Mouse (Mus musculus) lung, embryonic 15.5 days (tissue): ENCODE results near the gene Mrpl37. TPM values are rescaled to one million over a fixed set of nuclear protein-coding genes. Genes with fewer than 3 reads are reported as not detected.
"Not testable (repeated sequence)": the region's sequence is repeated elsewhere in the genome, so short reads cannot be mapped to it uniquely, and the experiment has no call there.

Experiments
- ATAC-seq: fragments of 200-750 bp; cut with Nextera tagmentation; 2 replicates; pipeline ENCODE4 v1.8.0; 2017; ENCODE audit warnings: moderate number of reproducible peaks, borderline replicate concordance; ENCODE audit not compliant: low FRiP score, low TSS enrichment; ENCODE audit errors: extremely low read depth
- H3K27ac ChIP-seq: fragments of 300-500 bp; sonication (generic); 2 replicates; pipeline ENCODE4 v1.5.1; 2015; ENCODE audit warnings: moderate library complexity, mild to moderate bottlenecking, inconsistent platforms
- H3K27me3 ChIP-seq: fragments of 300-500 bp; sonication (generic); 2 replicates; pipeline ENCODE4 v1.6.1; 2015; ENCODE audit warnings: inconsistent platforms
- H3K36me3 ChIP-seq: fragments of 300-500 bp; sonication (generic); 2 replicates; pipeline ENCODE4 v1.6.1; 2015; ENCODE audit warnings: inconsistent platforms
- H3K4me1 ChIP-seq: fragments of 300-500 bp; sonication (generic); 2 replicates; pipeline ENCODE4 v1.6.1; 2015; ENCODE audit warnings: inconsistent platforms
- H3K4me2 ChIP-seq: fragments of 300-500 bp; sonication (generic); 2 replicates; pipeline ENCODE4 v1.6.1; 2015; ENCODE audit warnings: inconsistent platforms, mild to moderate bottlenecking, moderate library complexity
- H3K4me3 ChIP-seq: fragments of 300-500 bp; sonication (generic); 2 replicates; pipeline ENCODE4 v1.5.1; 2015; ENCODE audit warnings: mild to moderate bottlenecking, inconsistent platforms
- H3K9ac ChIP-seq: fragments of 300-500 bp; sonication (generic); 2 replicates; pipeline ENCODE4 v1.6.1; 2015; ENCODE audit warnings: inconsistent platforms
- H3K9me3 ChIP-seq: fragments of 300-500 bp; sonication (generic); 2 replicates; pipeline ENCODE4 v1.6.1; 2016; ENCODE audit warnings: inconsistent platforms
- WGBS: fragments of 180-500 bp; shearing (Covaris S2); methylation state at CpG from one replicate; pipeline ENCODE4 v1.1.7; 2015; 5-methylcytosine and 5-hydroxymethylcytosine counted together
- polyA plus RNA-seq: library from polyadenylated mRNA; unstranded; fragments of >200 nt; fragmentation: Nextera tagmentation; extraction: Ambion mirVana; gene quantifications from 2 replicates; pipeline ENCODE4 v1.2.1, GENCODE M21; 2015

Mrpl37 gene
- 90.5 and 94.8 TPM in 2 replicates for polyA plus RNA-seq

- peak; percentile 98 for ATAC-seq
- no peaks in the 10 kb centered on the region for H3K27me3 ChIP-seq
- H3K27ac ChIP-seq: peak within 1 kb of the TSS; percentile 58
- peaks cover 26% of the 10 kb centered on the region for H3K36me3 ChIP-seq
- WGBS: under 1% methylated on average over 60 of the region's 60 CpGs
- H3K9ac ChIP-seq: peak within 1 kb of the TSS; percentile 83
- no peaks in the 10 kb centered on the region for H3K9me3 ChIP-seq
- peak within 1 kb of the TSS; percentile 78 for H3K4me3 ChIP-seq
- peak within 1 kb of the TSS; percentile 96 for H3K4me2 ChIP-seq
- H3K4me1 ChIP-seq: peaks cover 16% of the 10 kb centered on the region
These were observed at the start of gene Mrpl37, which contains the start of gene Cyb5rl for GRCm38 (mm10) chr4:107066252-107067124. Mrpl37 (minus strand) TSS chr4:107066868. Cyb5rl (plus strand) TSS chr4:107066988.

- no peaks in the 10 kb centered on the region for H3K36me3 ChIP-seq
- no peak overlapping the region for H3K4me2 ChIP-seq
- H3K27ac ChIP-seq: no peak overlapping the region
- no peak overlapping the region for H3K9ac ChIP-seq
- H3K4me3 ChIP-seq: no peak overlapping the region
- 21% methylated on average over 8 of the region's 8 CpGs for WGBS
- no peak for ATAC-seq
- peaks cover 8% of the 10 kb centered on the region; the same call in 1 of the 2 replicates for H3K4me1 ChIP-seq
- H3K27me3 ChIP-seq: no peaks in the 10 kb centered on the region
- no peaks in the 10 kb centered on the region for H3K9me3 ChIP-seq
These were observed 47.6 kb upstream of the Mrpl37 start for GRCm38 (mm10) chr4:107114278-107114677.

- not testable (repeated sequence) for H3K9ac ChIP-seq, H3K4me1 ChIP-seq, H3K27ac ChIP-seq, H3K9me3 ChIP-seq, H3K4me2 ChIP-seq, H3K4me3 ChIP-seq, H3K27me3 ChIP-seq, ATAC-seq, H3K36me3 ChIP-seq
- 79% methylated on average over 6 of the region's 6 CpGs for WGBS
These were observed 42.5 kb upstream of the Mrpl37 start for GRCm38 (mm10) chr4:107109181-107109580.

- H3K27me3 ChIP-seq: no peaks in the 10 kb centered on the region
- peak; percentile 58 for ATAC-seq
- H3K4me2 ChIP-seq: peak overlapping the region; percentile 22; the same call in 1 of the 2 replicates
- H3K36me3 ChIP-seq: no peaks in the 10 kb centered on the region
- H3K9me3 ChIP-seq: no peaks in the 10 kb centered on the region
- H3K4me1 ChIP-seq: 0 out of 2 replicates have a peak, but pooled peaks cover 6% of the 10 kb centered on the region
- H3K27ac ChIP-seq: no peak overlapping the region
- peak overlapping the region; percentile 10; the same call in 1 of the 2 replicates for H3K9ac ChIP-seq
- 28% methylated on average over 13 of the region's 13 CpGs for WGBS
- H3K4me3 ChIP-seq: no peak overlapping the region
These were observed 41.6 kb upstream of the Mrpl37 start for GRCm38 (mm10) chr4:107108291-107108731.

- Histone ChIP-seq H3K4me3 (no peak overlapping the region), H3K36me3 (no peaks in the 10 kb centered on the region), H3K4me1 (0 out of 2 replicates have a peak, but pooled peaks cover 6% of the 10 kb centered on the region), H3K9ac (no peak overlapping the region), H3K27ac (no peak overlapping the region), H3K9me3 (no peaks in the 10 kb centered on the region), H3K27me3 (no peaks in the 10 kb centered on the region), H3K4me2 (no peak overlapping the region)
- ATAC-seq: no peak
- WGBS: 81% methylated on average over 16 of the region's 16 CpGs
These were observed 40.1 kb upstream of the Mrpl37 start for GRCm38 (mm10) chr4:107106777-107107176.

- Histone ChIP-seq H3K27ac (no peak overlapping the region), H3K4me2 (no peak overlapping the region), H3K9ac (no peak overlapping the region), H3K4me1 (no peaks in the 10 kb centered on the region), H3K36me3 (no peaks in the 10 kb centered on the region), H3K9me3 (no peaks in the 10 kb centered on the region), H3K27me3 (no peaks in the 10 kb centered on the region), H3K4me3 (no peak overlapping the region)
- no peak for ATAC-seq
- 45% methylated on average over 8 of the region's 8 CpGs for WGBS
These were observed 35.6 kb upstream of the Mrpl37 start for GRCm38 (mm10) chr4:107102220-107102619.

GRCm38 (mm10) chr4:107098791-107099525, 32.3 kb upstream of the Mrpl37 start:
- 74% methylated on average over 17 of the region's 17 CpGs for WGBS

GRCm38 (mm10) chr4:107098375-107098774, 31.7 kb upstream of the Mrpl37 start:
- Histone ChIP-seq H3K9me3 (no peaks in the 10 kb centered on the region), H3K4me3 (no peak overlapping the region), H3K27ac (no peak overlapping the region), H3K4me1 (no peaks in the 10 kb centered on the region), H3K36me3 (no peaks in the 10 kb centered on the region), H3K9ac (no peak overlapping the region), H3K4me2 (no peak overlapping the region), H3K27me3 (no peaks in the 10 kb centered on the region)
- no peak for ATAC-seq
- 75% methylated on average over 10 of the region's 10 CpGs for WGBS

More at GRCm38 (mm10) chr4:107098791-107099525, 32.3 kb upstream of the Mrpl37 start:
- H3K27ac ChIP-seq: no peak overlapping the region
- H3K9ac ChIP-seq: no peak overlapping the region
- H3K27me3 ChIP-seq: no peaks in the 10 kb centered on the region
- H3K36me3 ChIP-seq: no peaks in the 10 kb centered on the region
- H3K4me2 ChIP-seq: no peak overlapping the region
- H3K4me1 ChIP-seq: no peaks in the 10 kb centered on the region
- H3K9me3 ChIP-seq: no peaks in the 10 kb centered on the region
- H3K4me3 ChIP-seq: no peak overlapping the region
- no peak for ATAC-seq

- ATAC-seq: no peak
- Histone ChIP-seq H3K4me1 (no peaks in the 10 kb centered on the region), H3K4me3 (no peak overlapping the region), H3K4me2 (no peak overlapping the region), H3K9ac (no peak overlapping the region), H3K9me3 (no peaks in the 10 kb centered on the region), H3K27me3 (no peaks in the 10 kb centered on the region), H3K27ac (no peak overlapping the region), H3K36me3 (no peaks in the 10 kb centered on the region)
- WGBS: 46% methylated on average over 15 of the region's 15 CpGs
These were observed 31.2 kb upstream of the Mrpl37 start for GRCm38 (mm10) chr4:107097871-107098270.

GRCm38 (mm10) chr4:107096841-107097373, 30.2 kb upstream of the Mrpl37 start, which contains the start of gene Cdcp2:
Cdcp2 (plus strand) TSS chr4:107096891.
- Histone ChIP-seq H3K4me3 (no peak within 1 kb of the TSS), H3K36me3 (no peaks in the 10 kb centered on the region), H3K27me3 (no peaks in the 10 kb centered on the region), H3K9me3 (no peaks in the 10 kb centered on the region), H3K4me1 (no peaks in the 10 kb centered on the region), H3K27ac (no peak within 1 kb of the TSS), H3K9ac (no peak within 1 kb of the TSS), H3K4me2 (no peak within 1 kb of the TSS)
- WGBS: 67% methylated on average over 16 of the region's 16 CpGs
- ATAC-seq: no peak

GRCm38 (mm10) chr4:107096043-107096442, 29.4 kb upstream of the Mrpl37 start:
- Histone ChIP-seq H3K36me3 (no peaks in the 10 kb centered on the region), H3K4me2 (no peak overlapping the region), H3K4me3 (no peak overlapping the region), H3K9me3 (no peaks in the 10 kb centered on the region), H3K9ac (no peak overlapping the region), H3K27ac (no peak overlapping the region), H3K4me1 (no peaks in the 10 kb centered on the region), H3K27me3 (no peaks in the 10 kb centered on the region)
- no peak for ATAC-seq
- 54% methylated on average over 6 of the region's 6 CpGs for WGBS
